Mouse (Mus musculus): ENCODE results near the gene Tlr4. TPM values are rescaled to one million over a fixed set of nuclear protein-coding genes. Genes with fewer than 3 reads are reported as not detected.

The Tlr4 gene
- polyA plus RNA-seq, 1 experiment from 2014 or later = 13.8 TPM

DNA sequence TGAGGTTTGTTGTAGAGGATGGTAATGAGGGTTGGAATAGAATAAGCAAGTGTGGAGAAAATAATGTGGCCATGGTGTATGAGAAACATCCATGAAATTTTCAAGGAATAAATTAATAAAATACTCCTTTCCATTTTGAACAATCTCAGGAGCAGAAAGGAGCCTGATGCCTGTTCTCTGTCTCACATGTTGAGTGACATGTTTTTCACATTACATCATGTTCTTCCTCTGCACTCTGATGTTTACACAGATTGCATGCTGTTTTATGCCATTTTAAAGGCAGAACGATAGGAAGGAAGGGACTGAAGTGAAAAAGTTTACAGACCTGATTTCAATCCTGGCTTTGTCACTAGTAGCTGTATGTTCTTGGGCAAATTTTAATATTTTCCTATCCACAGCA, 120.3 kb downstream of the Tlr4 start:
- ATAC-seq (no peak), DNase-seq (ENCODE audit: low read depth, low spot score) (no peak)
- H3K27me3 ChIP-seq = no peaks in the 10 kb centered on the region
- in situ Hi-C loops (cut with MboI; ENCODE audit: low pct_unique_long_range_greater_than_20kb) = loop anchor here (25.0 kb wide), 1 partner anchor 1890 kb away; no protein-coding TSS in a partner anchor
- ChIA-PET POLR2A (no interaction called here), CTCF (no interaction called here)
- TF ChIP-seq CTCF (IDR thresholded peaks at IDR 0.05) = no peak

- no peak for TF ChIP-seq CTCF (IDR thresholded peaks at IDR 0.05)
- H3K27me3 ChIP-seq = peaks cover 5% of the 10 kb centered on the region
- in situ Hi-C loops (cut with MboI; ENCODE audit: low pct_unique_long_range_greater_than_20kb) = no loop called here
- ATAC-seq (no peak), DNase-seq (ENCODE audit: low read depth, low spot score) (no peak)
- CTCF ChIA-PET = no interaction called here
- POLR2A ChIA-PET = interaction anchor here (0.5 kb wide), 1 partner anchor 213 kb away, joined by 5 read pairs; no protein-coding TSS in a partner anchor
Measured at GRCm38 (mm10) chr4:66974918-66975317, 147.5 kb downstream of the Tlr4 start.
